Mouse (Mus musculus) gastrocnemius, adult 18-20 months (tissue): ENCODE measurements around the gene 6030458C11Rik. TPM values are rescaled to one million over a fixed set of nuclear protein-coding genes. Genes with fewer than 3 reads are reported as not detected.

Experiments used
- DNase-seq: peaks from one replicate; pipeline ENCODE4 v3.0.0; 2021; ENCODE audit warnings: low spot score
- microRNA-seq: library from miRNA; unstranded; fragments of <30 nt; microRNA quantifications from one replicate; pipeline ENCODE4 v1.2.0, GENCODE M21; 2021
- total RNA-seq, 2 experiments: library from RNA; stranded (reverse); gene quantifications; 2 replicates each; pipeline ENCODE4 v1.2.3; 2021

Gene 6030458C11Rik
- total RNA-seq, 2 experiments from 2014 or later = 19.3 to 22.0 TPM

GRCm38 (mm10) chr15:12762258-12762913 is 62.1 kb downstream of the 6030458C11Rik start:
- no peak for DNase-seq

DNA sequence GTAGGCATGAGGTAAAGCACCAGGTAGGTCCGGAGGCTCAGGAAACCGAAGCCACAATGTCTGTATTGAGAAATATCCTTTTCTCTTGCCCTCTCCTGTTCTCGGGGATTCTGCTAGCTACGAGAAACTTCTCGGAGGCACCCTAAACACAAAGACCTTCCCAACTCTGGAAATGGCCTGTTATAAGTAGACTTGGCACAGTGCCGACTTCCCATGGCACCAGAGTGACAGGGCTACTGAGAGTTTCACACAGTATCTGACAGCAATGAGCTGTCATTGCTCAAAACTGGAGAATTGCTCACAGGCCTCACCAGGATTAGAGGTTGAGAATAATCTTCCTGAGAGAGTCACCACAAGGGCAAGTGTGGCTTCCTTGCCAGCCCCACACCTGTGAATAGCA is 63.7 kb downstream of the 6030458C11Rik start:
- no peak for DNase-seq

- no peak for DNase-seq
These were observed 66.0 kb downstream of the 6030458C11Rik start for GRCm38 (mm10) chr15:12758461-12758860.

Small RNAs within 50 kb of the gene (microRNA-seq; reads per million reads assigned to microRNA genes)
- gene Gm47288 = not detected

Other genes starting within 250 kb of the 6030458C11Rik start
- 10 to 100 TPM; 14.1 to 16.3 TPM for gene Pdzd2, start 84.7 kb downstream of the 6030458C11Rik start, total RNA-seq
- gene Drosha, start 166 bp upstream of the 6030458C11Rik start, total RNA-seq = 10 to 100 TPM; 35.4 to 39.6 TPM